Mouse (Mus musculus) hindbrain, embryonic 10.5 days (tissue): ENCODE data around the gene Ccdc58. TPM values are rescaled to one million over a fixed set of nuclear protein-coding genes. Genes with fewer than 3 reads are reported as not detected.
A peak's percentile ranks its signal among the peaks of the same experiment; 100 is the strongest.
"Not testable (repeated sequence)": the region's sequence is repeated elsewhere in the genome, so short reads cannot be mapped to it uniquely, and the experiment has no call there.

Experiments used
- DNase-seq: peaks from one replicate; pipeline ENCODE4 v3.0.0-alpha.2; 2017; ENCODE audit warnings: low spot score
- H3K27ac ChIP-seq: fragments of 300-500 bp; sonication (generic); 2 replicates; pipeline ENCODE4 v1.5.1; 2016; ENCODE audit warnings: mild to moderate bottlenecking, moderate library complexity
- H3K27me3 ChIP-seq: fragments of 300-500 bp; sonication (generic); 2 replicates; pipeline ENCODE4 v1.6.1; 2016; ENCODE audit warnings: mild to moderate bottlenecking; ENCODE audit not compliant: poor library complexity, insufficient read depth, severe bottlenecking
- H3K36me3 ChIP-seq: fragments of 300-500 bp; sonication (generic); 2 replicates; pipeline ENCODE4 v1.6.1; 2016; ENCODE audit warnings: mild to moderate bottlenecking, moderate library complexity
- H3K4me1 ChIP-seq: fragments of 300-500 bp; sonication (generic); replicated peaks from 2 replicates; pipeline ENCODE4 v1.6.1; 2016; ENCODE audit warnings: mild to moderate bottlenecking
- H3K4me3 ChIP-seq: fragments of 300-500 bp; sonication (generic); 2 replicates; pipeline ENCODE4 v1.5.1; 2016; ENCODE audit warnings: mild to moderate bottlenecking, moderate library complexity
- H3K9me3 ChIP-seq: fragments of 300-500 bp; sonication (generic); 2 replicates; pipeline ENCODE4 v1.6.1; 2016; ENCODE audit warnings: mild to moderate bottlenecking, moderate library complexity
- WGBS: fragments of 180-500 bp; shearing (Covaris S2); methylation state at CpG from one replicate; pipeline ENCODE4 v1.1.7; 2016; 5-methylcytosine and 5-hydroxymethylcytosine counted together
- polyA plus RNA-seq: library from polyadenylated mRNA; unstranded; fragments of >200 nt; fragmentation: Nextera tagmentation; extraction: Ambion mirVana; gene quantifications from 2 replicates; pipeline ENCODE4 v1.2.1, GENCODE M21; 2016

Gene Ccdc58
- polyA plus RNA-seq, 1 experiment from 2014 or later, result 81.4 TPM

DNA sequence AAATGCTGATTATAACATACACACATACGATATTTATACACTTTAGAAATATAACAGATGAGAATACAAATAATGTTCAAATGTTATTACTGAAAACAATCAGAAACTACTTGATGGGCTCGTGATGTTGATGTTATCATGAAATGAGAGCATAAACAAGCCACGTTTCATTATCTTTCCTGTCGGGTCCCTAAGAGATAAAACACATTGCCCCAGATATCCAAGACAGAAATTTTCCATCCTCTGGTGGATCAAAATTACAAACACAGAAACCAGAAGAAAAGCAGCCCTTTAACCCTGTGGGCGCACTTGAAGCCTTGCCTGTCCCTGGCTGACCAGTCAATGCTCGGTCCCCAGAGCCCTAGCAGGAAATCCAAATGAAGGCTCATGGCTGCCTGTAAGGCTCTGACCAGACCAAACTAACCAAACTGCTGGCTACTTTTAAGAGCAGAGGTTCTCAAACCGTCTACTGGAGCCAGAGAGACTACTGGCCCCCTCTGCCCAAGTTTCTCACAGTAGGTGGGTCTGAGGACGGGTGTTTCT lies 13.5 kb upstream of the Ccdc58 start:
- DNase-seq, result no peak
- Histone ChIP-seq H3K4me3 (no peak overlapping the region), H3K4me1 (peaks cover 3% of the 10 kb centered on the region; the same call in 1 of the 2 replicates), H3K36me3 (peaks cover 45% of the 10 kb centered on the region), H3K27ac (no peak overlapping the region), H3K27me3 (no peaks in the 10 kb centered on the region), H3K9me3 (no peaks in the 10 kb centered on the region)
- 87% methylated on average over 8 of the region's 8 CpGs for WGBS

DNA sequence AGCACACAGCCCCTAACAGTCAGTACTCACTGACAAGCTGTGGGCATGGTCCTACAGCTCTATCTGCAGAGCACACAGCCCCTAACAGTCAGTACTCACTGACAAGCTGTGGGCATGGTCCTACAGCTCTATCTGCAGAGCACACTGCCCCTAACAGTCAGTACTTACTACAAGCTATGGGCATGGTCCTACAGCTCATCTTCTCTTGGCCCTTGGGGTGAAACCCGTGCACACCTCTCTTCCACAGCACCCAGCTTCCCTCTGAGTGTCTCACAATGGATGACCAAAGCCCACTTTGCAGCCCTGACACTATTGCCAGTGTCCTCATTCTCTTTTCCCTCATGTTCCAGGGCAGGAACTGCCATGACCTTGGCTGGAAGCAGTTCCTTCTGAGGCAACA lies 9.0 kb upstream of the Ccdc58 start:
- 86% methylated on average over 1 of the region's 1 CpGs for WGBS
- peaks cover 18% of the 10 kb centered on the region; the same call in 1 of the 2 replicates for H3K36me3 ChIP-seq
- not testable (repeated sequence) for DNase-seq, H3K4me1 ChIP-seq, H3K27me3 ChIP-seq, H3K9me3 ChIP-seq, H3K4me3 ChIP-seq, H3K27ac ChIP-seq

DNA sequence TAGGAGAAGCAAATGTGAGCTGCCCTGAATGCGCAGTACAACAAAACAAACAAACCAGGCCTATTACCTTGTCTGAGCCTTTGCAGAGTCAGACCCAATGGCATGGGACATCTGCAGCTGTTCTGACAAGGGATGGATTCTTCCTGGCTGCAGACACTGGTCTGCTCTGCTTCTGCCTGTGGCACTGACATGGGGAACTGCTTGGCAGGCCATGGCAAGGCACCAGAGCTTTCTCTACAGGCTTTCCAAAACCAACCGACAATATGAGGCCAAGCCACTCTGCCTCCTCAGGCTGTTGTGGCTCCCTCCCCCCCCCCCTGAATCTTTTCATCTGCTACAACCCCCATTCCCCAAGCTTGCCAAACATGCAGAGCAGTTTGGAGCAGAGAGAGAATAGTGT lies 8.2 kb upstream of the Ccdc58 start:
- no peak for DNase-seq
- Histone ChIP-seq H3K27ac (no peak overlapping the region), H3K9me3 (no peaks in the 10 kb centered on the region), H3K4me3 (no peak overlapping the region), H3K4me1 (peaks cover 7% of the 10 kb centered on the region), H3K36me3 (peaks cover 19% of the 10 kb centered on the region; the same call in 1 of the 2 replicates), H3K27me3 (no peaks in the 10 kb centered on the region)
- WGBS, result 86% methylated on average over 2 of the region's 2 CpGs

DNA sequence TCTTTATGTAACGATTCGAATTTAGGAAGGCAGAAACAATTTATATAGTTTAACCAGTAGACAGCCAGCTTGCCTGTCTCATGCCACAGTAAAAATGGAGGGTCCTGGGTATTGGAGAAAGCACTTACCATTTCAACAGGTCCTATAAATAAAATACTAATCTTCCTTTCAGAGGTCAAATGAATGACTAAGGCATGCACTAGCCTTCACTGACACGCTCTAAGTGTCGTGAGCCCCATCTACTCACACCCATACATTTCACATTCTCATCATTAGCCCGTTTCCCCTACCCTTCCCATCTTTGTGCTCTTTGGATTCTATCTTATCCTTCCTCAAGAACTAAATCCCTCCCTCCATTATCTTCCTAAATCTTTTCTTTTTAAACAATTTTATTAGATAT lies 6.6 kb upstream of the Ccdc58 start:
- no peak for DNase-seq
- Histone ChIP-seq H3K4me1 (peaks cover 22% of the 10 kb centered on the region), H3K36me3 (peaks cover 24% of the 10 kb centered on the region; the same call in 1 of the 2 replicates), H3K9me3 (no peaks in the 10 kb centered on the region), H3K4me3 (no peak overlapping the region), H3K27me3 (no peaks in the 10 kb centered on the region), H3K27ac (no peak overlapping the region)
- WGBS, result 87% methylated on average over 5 of the region's 5 CpGs

DNA sequence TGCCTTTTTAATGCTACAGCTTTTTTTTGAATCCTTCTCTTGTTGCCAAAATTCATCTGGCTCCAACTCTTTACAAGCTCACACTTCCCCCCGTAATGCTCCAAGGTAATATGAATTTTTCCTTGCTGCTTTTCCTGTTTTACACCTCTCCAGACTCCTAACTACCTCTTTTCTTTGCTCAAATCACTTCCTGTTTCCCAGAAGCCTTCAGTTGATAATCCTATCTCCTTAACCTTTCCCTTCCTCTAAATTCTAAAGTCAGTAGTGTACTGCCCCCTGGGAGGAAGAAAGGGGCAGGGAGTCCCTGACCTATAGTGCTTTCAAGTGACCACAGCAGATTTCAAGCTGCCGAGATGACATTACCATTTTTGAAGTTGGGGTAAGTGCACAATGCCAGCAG lies 3.8 kb upstream of the Ccdc58 start:
- DNase-seq, result no peak
- 68% methylated on average over 2 of the region's 2 CpGs for WGBS
- Histone ChIP-seq H3K9me3 (no peaks in the 10 kb centered on the region), H3K36me3 (peaks cover 15% of the 10 kb centered on the region; the same call in 1 of the 2 replicates), H3K27me3 (no peaks in the 10 kb centered on the region), H3K4me3 (no peak overlapping the region), H3K4me1 (peaks cover 32% of the 10 kb centered on the region), H3K27ac (no peak overlapping the region)

DNA sequence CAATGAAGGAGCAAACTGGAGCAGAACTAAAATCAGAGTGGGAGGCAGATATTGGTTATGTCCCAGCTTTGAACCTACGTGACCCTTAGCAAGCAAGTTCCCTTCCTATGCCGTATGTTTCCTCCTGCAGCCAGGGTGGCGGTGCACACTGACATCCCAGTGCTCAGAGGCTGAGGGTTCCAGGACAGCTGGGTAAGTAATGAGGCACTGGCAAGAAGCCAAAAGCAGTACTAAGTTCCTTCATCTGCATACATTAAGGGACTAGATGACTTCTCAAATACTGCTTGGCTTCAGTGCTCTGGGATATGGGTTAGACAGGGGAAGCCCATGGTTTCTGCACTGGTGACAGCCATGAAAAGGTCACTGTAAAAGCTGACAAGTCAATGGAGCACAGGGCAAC lies 3.1 kb upstream of the Ccdc58 start:
- Histone ChIP-seq H3K4me3 (no peak overlapping the region), H3K36me3 (peaks cover 15% of the 10 kb centered on the region; the same call in 1 of the 2 replicates), H3K27ac (no peak overlapping the region), H3K27me3 (no peaks in the 10 kb centered on the region), H3K4me1 (peaks cover 35% of the 10 kb centered on the region), H3K9me3 (no peaks in the 10 kb centered on the region)
- 86% methylated on average over 3 of the region's 3 CpGs for WGBS
- DNase-seq, result no peak

DNA sequence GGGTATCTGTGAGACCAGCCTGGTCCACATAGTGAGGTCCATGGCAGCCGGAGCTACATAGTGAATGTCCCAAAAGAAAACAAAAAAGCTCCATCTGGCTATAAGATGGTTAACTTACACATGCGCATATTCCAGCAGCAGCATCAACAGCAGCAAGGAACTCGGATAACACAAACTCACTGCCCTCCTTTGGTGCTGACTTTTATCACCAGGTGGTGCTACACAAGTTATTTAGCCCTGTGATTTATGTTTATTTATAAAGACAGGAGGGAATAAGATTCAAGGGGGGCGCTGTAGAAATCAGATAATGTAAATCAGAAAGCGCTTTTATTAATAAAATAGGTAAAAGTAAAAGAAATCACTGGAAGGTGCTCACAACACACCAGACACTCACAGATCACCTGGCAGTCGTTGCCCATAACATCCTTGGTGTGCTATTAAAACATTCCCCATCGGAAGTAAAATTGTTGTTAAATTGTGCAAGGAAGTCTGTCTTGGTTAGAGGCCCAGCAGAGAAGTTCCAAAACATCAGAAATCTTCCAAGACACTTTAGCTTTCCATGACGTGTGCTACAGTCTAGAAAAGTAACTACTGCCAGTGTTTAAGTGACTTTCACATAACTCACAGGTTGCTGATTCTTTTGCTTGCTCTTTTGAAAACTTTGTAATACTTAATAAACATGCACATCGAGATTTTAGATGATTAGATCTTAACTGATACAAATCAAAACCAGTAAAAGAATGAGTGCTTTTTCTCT lies 1.5 kb upstream of the Ccdc58 start:
- no peaks in the 10 kb centered on the region for H3K27me3 ChIP-seq
- DNase-seq, result no peak
- peaks cover 15% of the 10 kb centered on the region; the same call in 1 of the 2 replicates for H3K36me3 ChIP-seq
- peak overlapping the region; percentile 92 for H3K27ac ChIP-seq
- H3K4me3 ChIP-seq, result peak overlapping the region; percentile 83
- H3K4me1 ChIP-seq, result peaks cover 35% of the 10 kb centered on the region
- H3K9me3 ChIP-seq, result no peaks in the 10 kb centered on the region
- 44% methylated on average over 9 of the region's 9 CpGs for WGBS

DNA sequence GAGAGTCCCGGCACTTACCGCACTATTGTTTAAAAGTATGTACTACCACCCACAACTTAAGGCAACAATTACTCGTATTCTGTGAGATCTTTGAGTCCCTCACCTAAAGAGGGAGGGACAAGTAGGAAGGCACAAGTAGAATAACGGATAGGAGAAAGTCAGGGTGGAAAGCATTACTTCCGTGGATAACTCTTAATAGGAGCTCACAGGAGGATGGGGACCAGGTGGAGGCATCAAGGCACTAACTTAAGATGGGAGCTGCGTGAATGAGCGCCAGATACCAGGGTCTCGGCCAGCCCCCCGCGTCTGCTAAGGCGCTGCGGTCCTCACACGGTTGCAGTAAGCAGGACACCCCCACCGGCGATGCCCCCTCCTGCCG lies 425 bp upstream of the Ccdc58 start:
- 0% methylated on average over 16 of the region's 16 CpGs for WGBS
- H3K36me3 ChIP-seq, result peaks cover 20% of the 10 kb centered on the region; the same call in 1 of the 2 replicates
- no peaks in the 10 kb centered on the region for H3K27me3 ChIP-seq
- H3K4me3 ChIP-seq, result peak overlapping the region; percentile 83
- peaks cover 35% of the 10 kb centered on the region for H3K4me1 ChIP-seq
- H3K9me3 ChIP-seq, result no peaks in the 10 kb centered on the region
- peak overlapping the region; percentile 92 for H3K27ac ChIP-seq
- no peak for DNase-seq

DNA sequence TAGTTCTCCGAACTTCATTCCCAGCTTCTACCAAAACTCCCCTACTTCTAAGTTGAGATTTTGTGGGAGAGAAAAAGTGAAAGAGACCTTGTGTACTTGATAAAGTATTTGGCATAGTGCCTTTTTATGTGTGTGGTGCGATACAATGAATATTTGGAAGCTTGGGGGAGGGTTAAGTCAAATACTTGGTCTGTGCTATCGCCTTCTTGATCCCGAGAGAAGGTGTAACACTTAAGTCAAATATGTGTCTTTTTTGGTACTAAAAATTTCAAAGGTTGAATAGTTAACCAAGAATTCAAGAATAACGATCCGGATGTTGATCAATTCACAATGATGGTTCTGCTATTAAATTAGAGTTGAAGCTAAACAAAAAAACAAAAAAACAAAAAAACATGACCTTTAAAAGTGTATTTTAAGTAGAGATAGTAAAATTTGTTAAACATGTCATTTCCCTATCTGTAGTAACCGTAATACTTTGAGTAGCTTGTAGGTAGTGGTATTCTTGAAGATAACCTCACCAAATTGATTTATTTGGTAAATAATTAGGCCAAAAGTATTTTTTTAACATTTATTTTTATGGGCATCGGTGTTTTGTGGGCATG lies 1.0 kb downstream of the Ccdc58 start:
- Histone ChIP-seq H3K27ac (peak overlapping the region; percentile 92), H3K36me3 (peaks cover 12% of the 10 kb centered on the region; the same call in 1 of the 2 replicates), H3K4me1 (peaks cover 35% of the 10 kb centered on the region), H3K27me3 (no peaks in the 10 kb centered on the region), H3K9me3 (no peaks in the 10 kb centered on the region), H3K4me3 (peak overlapping the region; percentile 83)
- 31% methylated on average over 8 of the region's 8 CpGs for WGBS
- DNase-seq, result no peak

DNA sequence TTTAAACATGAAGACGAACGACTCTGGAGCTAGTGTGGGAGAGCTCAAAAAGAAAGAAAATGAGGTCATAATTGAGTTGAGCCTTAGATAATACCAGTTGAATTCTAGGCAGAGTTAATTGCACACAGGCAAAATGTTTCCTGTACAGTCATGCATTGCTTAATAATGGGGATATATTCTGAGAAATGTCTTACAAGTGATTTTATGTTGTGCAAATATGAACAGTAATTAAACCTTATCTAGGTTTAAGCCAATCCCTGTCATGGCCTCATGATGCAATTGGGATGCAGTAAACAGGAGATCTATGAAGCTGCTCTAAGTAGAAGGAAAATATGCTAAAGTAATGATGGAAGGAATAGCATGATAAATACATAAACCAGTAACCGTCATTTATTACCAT lies 3.3 kb downstream of the Ccdc58 start:
- no peak overlapping the region for H3K27ac ChIP-seq
- DNase-seq, result no peak
- no peaks in the 10 kb centered on the region for H3K27me3 ChIP-seq
- no peak overlapping the region for H3K4me3 ChIP-seq
- H3K36me3 ChIP-seq, result peaks cover 6% of the 10 kb centered on the region; the same call in 1 of the 2 replicates
- WGBS, result 92% methylated on average over 3 of the region's 3 CpGs
- H3K4me1 ChIP-seq, result peaks cover 15% of the 10 kb centered on the region
- no peaks in the 10 kb centered on the region for H3K9me3 ChIP-seq

DNA sequence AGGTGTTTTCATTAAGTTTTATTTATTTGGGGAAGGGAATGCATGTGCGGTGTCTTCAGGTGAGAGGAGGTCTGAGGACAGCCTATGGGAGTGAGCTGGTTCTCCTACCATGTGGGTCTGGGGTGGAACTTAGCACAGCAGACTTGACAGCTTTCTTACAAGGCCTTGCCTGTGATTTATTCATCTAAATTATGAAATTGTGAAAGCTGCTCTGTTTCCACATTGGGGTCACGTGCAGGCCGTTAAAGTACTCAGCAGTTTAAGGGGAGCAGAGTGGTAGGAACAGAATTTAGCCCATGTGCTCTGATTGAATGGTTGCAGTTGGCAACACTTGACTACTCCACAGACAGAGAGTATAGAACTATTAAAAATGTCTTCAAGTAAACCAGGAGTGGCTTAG lies 8.4 kb downstream of the Ccdc58 start:
- DNase-seq, result no peak
- 97% methylated on average over 3 of the region's 3 CpGs for WGBS

DNA sequence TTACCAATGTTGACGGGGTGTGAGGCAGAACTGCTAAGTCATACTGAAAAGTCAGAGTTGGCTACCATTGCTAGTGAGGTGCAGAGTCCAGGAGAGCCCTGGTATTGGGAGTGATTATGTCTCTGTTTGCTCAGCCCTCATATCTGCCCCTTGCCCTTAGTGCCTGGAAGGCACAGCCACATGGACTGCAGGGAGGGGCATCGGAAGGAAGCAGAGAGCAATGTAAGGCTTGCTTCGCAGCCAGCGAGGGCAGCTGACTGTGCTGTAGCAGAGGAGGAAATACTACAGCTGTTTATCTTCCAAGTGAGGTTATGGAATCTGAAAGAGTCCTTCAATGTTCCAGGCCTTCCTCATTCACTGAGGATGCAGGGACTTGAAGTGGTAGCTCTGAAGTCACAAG lies 16.4 kb downstream of the Ccdc58 start:
- WGBS, result 94% methylated on average over 4 of the region's 4 CpGs
- peaks cover 90% of the 10 kb centered on the region for H3K36me3 ChIP-seq
- no peaks in the 10 kb centered on the region for H3K9me3 ChIP-seq
- no peak overlapping the region for H3K27ac ChIP-seq
- H3K4me1 ChIP-seq, result no peaks in the 10 kb centered on the region
- H3K27me3 ChIP-seq, result no peaks in the 10 kb centered on the region
- DNase-seq, result no peak
- H3K4me3 ChIP-seq, result no peak overlapping the region

More for the DNA sequence above, 8.4 kb downstream of the Ccdc58 start:
- Histone ChIP-seq H3K36me3 (peaks cover 28% of the 10 kb centered on the region), H3K27ac (no peak overlapping the region), H3K4me1 (no peaks in the 10 kb centered on the region), H3K9me3 (no peaks in the 10 kb centered on the region), H3K27me3 (no peaks in the 10 kb centered on the region), H3K4me3 (no peak overlapping the region)

DNA sequence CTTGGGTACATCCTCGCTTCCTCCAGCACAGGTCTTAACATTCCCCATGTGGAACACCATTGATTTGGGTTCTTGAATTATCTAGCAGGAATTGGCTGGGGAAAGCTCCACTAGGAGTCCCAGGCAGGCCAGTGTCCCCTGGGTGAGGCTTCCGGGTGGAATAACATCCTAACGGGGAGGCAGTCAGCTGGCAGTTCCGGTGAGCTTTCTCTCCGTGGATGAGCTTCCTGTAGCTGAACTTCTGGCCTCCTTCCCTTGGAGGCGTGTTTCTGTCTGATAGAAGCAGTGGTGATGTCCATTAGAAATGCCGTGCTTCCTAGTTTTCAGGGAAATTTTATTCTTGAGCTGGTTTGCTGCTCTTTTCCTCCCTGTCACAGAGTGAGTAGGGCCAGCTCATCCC lies 17.6 kb downstream of the Ccdc58 start:
- Histone ChIP-seq H3K27me3 (no peaks in the 10 kb centered on the region), H3K36me3 (peaks cover 78% of the 10 kb centered on the region), H3K27ac (no peak overlapping the region), H3K4me3 (no peak overlapping the region), H3K9me3 (no peaks in the 10 kb centered on the region), H3K4me1 (no peaks in the 10 kb centered on the region)
- WGBS, result 90% methylated on average over 7 of the region's 7 CpGs
- DNase-seq, result no peak
